Mouse (Mus musculus) kidney, adult 9 months (tissue): ENCODE results near the gene Wfdc6b.
"Not testable (repeated sequence)": the region's sequence is repeated elsewhere in the genome, so short reads cannot be mapped to it uniquely, and the experiment has no call there.

Source experiments
- DNase-seq: peaks from one replicate; pipeline ENCODE4 v3.0.0; 2022

Wfdc6b gene

DNA sequence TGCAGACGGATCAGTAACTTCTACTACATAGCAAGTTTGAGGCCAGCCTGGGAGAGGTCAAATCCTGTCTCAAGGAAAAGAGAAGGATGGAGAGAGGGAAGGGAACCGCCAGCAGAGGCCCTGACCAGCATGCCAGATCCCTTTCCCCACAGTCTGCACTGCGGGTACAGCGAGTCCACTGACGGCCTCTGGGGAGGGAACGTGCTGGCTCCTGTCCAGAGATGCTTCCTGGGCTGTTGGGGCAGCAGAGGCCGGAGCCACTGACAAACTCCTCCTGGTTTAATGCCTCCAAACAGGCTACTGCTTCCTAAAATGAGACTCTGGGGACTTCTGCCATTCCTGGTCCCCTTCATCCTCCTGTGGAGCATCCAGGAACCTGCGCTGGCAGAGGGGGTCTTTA lies at the start of gene Wfdc6b, which contains the start of gene Wfdc8:
Gene Wfdc6b, plus strand, starts transcription at position 52 of the 400 bp plus-strand sequence.
Gene Wfdc8, minus strand, starts transcription at position 156 of the 400 bp plus-strand sequence.
- peak; percentile 25 for DNase-seq

DNA sequence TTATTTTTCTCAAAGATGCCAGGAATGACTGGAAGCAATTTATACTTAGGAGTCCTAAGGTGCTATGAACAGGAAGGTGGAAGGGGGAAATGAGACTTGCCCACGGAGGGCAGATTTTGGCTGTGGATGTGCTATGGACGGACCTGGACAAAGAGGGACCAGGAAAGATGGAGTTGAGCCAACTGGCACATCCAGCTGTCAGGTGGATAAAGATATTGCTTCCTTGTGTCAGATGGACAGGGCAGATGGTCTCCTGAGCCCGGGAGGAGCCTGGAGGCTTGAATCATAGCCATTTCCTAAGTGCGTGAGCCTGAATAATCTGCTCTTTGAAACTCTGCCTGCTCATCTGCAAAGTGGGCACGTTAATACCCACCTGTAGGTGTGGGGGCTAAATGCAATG lies 49.0 kb upstream of the Wfdc6b start:
- no peak for DNase-seq

DNA sequence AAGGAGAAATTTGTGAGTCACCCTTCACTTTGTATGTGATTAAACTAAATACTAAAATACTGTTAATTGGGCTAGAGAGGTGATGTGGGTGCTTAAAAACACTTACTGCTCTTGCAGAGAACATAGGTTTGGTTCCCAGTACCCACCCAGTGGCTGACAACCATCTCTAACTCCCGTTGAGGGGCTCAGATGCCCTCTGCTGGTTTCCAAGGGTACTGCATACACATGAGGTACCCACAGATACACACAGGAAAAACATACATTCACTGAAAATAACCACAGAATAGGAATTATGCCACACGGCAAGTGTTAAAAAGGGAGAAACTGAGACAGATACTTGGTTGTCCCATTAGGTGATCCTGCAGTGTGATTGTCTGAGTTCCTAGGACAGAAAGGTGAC lies 46.3 kb upstream of the Wfdc6b start:
- no peak for DNase-seq

DNA sequence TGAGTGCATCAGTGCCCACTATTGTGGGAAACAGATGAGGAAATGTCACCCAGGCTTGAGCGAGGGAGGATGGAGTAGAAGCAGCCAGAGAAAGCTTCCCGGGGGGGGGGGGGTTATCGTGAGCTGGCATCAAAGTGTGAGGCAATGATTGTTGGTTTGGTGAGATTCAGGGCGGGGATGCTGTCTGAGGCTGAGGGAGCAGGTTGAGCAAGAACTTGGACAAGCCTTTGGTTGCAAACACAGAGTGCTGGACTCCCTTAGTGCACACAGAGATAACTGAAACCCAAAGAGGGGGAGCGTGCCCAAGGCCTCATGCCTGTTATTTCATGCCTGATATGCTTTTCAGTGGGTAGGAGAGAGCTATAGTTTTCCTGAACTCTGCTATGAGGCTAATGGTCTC lies 45.9 kb upstream of the Wfdc6b start:
- DNase-seq: no peak

DNA sequence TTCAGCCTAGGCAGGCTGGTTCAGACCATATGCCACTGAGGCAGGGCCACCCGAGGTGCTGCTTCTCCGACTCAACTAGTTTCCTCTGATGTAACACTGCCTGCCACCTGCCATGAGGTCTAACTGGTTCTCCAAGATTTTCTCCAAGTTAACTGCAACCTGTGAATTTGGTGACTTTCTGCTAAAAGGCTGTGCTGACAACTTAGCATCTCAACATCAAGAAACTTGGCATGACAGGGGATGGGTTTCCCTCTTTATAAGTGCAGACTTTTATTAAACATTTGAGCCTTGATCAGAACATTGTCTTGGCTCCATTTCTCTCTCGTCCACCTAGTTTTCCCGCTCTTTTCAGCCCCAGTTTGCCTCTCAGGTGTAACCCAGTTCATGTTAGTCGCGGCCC lies 40.0 kb upstream of the Wfdc6b start, which contains the start of gene Spint3:
Gene Spint3, minus strand, starts transcription at position 101 of the 400 bp plus-strand sequence.
- DNase-seq: not testable (repeated sequence)

DNA sequence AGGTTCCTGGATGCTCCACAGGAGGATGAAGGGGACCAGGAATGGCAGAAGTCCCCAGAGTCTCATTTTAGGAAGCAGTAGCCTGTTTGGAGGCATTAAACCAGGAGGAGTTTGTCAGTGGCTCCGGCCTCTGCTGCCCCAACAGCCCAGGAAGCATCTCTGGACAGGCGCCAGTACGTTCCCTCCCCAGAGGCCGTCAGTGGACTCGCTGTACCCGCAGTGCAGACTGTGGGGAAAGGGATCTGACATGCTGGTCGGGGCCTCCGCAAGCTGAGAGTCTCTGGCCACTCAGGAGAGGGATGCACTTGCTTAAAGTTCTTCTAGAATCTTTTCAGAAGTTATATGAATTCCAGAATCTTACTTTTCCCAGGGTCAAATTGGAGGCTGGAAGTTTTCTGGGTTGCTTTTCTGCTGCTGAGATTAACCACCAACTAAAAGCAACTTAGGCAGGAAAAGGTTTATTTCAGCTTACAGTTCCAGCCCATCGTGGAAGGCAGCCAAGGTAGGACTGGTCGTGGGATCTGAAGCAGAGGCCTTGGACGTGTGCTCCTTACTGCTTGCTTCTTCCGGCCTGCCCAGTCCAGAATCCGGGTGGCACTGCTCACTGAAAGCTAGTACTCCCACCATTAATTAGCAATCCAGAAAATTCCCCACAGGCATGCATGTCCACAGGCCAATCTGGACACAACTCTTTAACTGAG lies 28.1 kb upstream of the Wfdc6b start, which contains the start of gene Wfdc6a:
Gene Wfdc6a, minus strand, starts transcription at position 423 of the 701 bp plus-strand sequence.
- not testable (repeated sequence) for DNase-seq

DNA sequence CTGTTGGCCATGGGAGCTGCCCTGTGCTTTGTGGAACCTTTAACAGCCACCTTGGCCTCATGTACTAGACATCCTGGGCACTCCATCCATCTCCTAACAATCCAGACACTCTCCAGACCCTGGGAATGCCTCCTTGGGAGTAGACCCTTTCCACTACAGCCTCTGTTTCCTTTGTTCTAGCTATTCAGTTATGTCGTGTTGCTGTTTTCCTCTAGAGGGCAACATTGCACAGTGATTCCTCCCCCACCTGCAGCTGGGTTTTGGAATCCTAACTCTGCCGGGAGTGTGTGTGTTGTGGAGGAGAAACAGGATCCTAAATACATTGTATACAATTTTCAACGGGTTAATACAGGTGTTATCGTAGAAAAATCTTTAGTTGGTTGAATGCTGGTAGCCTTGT lies 21.3 kb upstream of the Wfdc6b start:
- DNase-seq: peak; percentile 39

DNA sequence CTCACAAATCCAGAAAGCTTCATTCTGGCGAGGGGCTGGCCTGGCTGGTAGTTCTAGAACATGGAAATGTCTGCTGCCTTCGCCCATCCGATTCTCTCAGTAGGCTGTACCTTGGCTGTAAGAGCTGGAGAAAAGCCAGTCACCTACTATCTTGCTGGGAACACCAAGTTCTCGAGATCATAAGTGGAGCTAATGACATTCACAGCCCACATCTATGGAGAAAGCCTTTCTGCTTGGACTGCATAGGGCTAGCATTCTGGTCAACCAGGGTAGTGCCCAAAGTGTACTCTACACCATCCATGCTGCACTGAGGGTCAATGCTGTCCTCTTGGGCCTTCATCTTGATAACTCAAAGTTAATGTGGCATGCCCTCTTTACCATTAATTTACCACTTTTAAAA lies 19.8 kb upstream of the Wfdc6b start, which contains the start of gene Eppin:
Gene Eppin, minus strand, starts transcription at position 101 of the 400 bp plus-strand sequence.
- no peak for DNase-seq

DNA sequence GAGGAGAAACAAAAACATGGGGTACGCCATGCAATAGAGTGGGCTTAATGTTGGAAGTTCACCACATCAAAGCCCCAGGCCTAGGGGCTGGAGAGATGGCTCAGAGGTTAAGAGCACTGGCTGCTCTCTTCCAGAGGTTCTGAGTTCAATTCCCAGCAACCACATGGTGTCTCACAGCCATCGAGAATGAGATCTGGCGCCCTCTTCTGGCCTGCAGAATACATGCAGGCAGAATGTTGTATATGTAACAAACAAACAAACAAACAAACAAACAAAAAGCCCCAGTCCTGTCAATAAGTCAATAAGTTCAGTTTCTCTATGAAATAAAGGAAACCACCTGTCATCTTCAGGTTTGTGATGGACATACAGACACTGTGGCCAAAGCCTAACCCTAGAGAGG lies 13.1 kb upstream of the Wfdc6b start:
- no peak for DNase-seq

DNA sequence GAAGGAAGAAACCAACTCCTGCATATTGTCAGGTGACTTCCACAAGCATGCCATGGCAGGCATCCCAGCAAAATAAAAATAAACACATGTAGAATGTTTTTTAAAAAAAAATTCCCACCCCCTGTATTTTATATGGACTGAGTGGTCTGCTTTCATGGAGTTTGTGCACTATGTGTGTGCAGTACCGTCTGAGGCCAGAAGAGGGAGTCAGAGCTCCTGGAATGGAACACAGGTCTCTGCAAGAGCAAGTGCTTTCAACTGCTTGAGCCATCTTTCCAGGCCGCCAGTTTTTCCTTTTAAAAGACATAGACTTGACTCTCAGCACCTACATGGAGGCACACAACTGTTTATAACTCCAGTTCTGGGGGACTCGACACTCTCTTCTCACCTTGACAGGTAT lies 9.8 kb upstream of the Wfdc6b start:
- DNase-seq: no peak

DNA sequence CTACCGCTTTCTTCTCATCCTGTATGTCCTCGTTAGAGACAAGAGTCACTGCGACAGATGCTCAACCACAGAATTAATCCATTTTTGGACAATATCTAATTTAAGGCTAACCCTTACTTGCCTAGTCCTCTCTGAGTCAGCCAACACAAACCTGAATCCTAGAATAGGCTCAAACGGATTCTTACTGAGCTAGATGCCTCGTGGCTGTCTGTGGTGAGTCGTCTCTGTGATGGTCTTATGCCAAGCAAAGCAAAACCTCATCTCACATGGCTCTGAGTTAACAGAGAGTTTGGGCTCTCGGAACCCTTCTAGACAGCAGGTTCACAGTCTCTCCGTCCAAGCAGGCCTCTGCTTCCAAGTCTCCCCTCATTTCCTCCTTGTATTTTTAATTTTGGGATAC lies 8.9 kb upstream of the Wfdc6b start:
- DNase-seq: no peak

DNA sequence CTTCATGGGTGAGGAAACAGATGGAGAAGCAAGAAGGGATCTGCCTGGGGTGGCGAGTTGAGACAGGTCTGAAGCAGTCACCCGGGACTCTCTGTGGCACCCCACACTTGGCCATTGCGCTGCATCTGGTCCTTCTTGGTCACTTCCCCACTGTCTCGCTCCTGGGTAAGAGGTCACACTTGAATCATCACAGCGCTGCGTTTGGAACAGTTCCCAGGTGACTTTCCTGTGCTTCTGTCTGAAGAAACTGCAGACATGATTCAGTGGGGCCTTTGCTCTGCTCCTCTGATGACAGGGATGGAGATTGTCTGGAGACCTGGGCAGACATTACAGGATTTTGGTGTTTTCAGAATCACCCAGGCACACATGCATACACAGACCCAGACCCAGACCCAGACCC lies 4.5 kb upstream of the Wfdc6b start:
- no peak for DNase-seq

DNA sequence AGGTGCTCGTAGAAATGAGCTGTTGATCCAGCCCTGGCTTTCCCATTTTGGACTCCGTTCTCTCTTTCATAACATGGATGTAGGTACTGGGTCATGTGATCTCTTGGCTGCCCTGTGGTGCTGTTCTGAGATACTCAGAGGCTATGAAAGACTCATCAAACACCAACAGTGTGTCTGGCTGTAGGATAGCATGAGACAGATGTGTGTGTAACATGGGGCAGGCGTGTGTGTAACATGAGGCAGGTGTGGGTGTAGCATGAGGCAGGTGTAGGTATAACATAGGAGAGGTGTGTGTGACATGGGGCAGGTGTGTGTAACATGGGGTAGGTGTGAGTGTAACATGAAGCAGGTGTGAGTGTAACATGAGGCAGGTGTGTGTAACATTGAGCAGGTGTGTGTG lies 2.1 kb downstream of the Wfdc6b start:
- no peak for DNase-seq

DNA sequence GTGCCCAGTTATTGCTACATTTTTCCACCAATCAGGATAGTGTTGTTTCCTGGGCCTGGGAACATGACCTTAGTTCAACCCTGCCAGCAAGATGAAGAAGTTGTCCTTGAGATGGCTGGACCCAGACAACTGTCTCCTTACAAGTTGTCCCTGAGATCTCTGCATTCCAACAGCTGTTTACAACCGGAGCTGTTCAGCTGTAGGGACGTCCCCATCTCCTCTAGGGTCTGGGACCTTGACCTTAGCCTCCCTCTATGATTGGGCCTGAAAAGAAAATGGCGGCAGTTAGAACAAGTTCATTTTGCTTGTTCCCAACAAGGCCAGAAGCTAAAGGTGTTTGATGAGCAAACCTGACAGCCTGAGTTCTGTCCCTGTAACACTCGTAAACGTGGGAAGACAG lies 5.7 kb downstream of the Wfdc6b start:
- no peak for DNase-seq

DNA sequence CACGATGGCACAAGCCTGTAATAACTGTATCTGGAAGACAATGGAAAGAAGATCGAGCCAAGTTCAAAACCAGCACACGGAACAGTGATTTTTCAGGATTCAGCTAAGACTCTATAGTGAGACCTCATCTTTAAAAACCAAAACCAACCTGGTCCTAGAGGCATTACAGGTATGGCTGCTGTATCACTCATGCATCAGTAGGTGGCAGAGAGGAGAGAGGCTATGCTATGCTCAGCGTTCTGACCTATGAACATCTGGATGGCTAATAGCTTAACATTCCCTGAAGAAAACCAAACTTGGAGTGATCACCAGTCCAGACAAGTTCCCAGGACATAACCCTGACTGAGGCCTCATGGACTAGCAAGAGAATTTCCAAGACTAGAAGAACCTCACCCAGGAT lies 8.5 kb downstream of the Wfdc6b start:
- peak; percentile 5 for DNase-seq

DNA sequence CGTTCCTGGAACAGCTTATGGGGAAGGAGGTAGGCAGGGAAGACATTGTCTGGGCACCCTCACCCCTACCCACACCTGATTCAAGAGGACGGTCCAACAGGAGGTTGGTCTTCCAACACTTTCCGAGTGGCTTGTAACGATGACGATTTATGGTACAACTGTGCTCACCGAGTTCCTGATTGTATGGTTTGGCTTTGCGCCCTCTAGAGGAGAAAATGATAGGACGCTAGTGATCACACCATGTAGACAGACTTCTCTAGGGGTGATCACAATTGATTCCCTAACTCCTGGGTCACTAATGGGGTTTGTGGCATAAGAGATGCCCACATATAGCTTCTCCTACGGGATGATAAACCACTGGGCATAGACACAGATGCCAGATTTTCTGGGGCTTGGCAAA lies 21.9 kb downstream of the Wfdc6b start:
- peak; percentile 7 for DNase-seq

DNA sequence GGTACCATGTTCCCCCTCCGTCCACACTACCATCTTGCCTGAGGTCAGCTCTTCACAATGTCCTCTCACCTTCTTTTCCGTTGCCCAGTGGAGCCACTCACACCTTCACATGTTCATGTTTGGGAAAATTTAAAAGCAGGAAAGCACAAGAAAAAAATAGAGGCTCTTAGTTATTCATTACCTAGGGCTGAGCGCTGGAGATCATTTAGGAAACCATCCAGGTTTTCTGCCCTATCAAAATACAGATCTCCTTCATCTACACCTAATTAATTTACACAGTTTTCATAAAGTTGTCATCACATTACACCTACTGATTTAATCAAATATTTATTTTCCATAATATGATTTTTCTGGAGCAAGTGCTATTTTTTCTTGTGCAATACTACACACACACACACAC lies 25.4 kb downstream of the Wfdc6b start, which contains the start of gene Wfdc16:
Gene Wfdc16, minus strand, starts transcription at position 101 of the 400 bp plus-strand sequence.
- peak; percentile 28 for DNase-seq

DNA sequence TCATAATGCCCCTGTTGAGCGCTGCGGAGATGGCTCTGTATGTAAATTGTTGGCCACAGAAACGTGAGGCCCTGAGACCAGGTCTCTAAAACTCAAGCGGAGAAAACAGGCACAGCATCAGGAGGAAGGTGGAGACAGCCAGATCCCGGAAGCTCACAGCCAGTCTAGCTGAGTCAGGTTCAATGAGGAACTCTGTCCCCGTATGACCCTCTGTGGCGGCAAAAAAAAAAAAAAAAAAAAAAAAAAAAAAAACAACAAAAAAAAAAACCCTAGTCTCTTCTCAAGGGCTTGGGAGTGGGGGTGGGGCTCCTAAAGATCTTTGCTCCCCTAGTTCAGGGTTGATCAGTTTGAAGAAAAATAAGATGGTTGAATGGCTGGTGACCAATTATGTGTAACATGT lies 27.8 kb downstream of the Wfdc6b start:
- peak; percentile 60 for DNase-seq

DNA sequence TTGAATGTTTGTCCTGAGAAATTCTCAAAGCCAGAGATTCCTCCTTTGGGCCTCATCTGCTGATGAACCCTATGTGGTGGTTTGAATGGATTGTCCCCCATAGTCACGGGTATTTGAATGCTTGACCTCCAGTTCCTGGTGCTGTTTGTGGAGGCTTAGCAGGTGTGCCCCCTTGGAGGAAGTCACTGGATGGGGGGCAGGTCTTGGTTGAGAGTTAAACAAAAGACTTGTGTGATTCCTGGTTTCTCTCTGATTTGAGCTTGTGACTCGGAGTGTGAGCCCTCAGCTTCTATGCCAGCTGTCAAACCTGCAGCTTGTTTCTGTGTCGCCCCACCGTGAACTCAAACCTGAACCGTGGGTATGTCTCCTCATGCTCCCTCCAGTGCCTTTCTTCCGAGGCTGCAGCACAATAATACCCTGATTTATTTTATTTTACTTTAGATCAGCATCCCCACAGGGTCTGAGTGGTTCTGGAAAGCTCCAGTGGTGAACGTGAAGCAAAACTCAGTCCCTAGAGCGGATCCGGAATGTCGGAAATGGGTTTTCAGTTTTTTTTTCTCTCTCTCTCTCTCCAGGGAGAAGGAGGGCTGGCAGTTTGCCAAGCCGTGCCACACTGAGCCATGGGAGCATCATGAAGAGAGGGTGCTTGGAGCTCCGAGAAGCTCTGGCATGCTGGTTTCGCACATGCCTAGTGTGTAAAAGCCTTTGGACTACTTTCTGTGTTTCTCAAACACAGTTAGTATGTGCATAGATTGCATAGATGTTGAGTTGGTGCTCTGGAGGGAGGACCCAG lies 28.8 kb downstream of the Wfdc6b start:
- peak; percentile 7 for DNase-seq

DNA sequence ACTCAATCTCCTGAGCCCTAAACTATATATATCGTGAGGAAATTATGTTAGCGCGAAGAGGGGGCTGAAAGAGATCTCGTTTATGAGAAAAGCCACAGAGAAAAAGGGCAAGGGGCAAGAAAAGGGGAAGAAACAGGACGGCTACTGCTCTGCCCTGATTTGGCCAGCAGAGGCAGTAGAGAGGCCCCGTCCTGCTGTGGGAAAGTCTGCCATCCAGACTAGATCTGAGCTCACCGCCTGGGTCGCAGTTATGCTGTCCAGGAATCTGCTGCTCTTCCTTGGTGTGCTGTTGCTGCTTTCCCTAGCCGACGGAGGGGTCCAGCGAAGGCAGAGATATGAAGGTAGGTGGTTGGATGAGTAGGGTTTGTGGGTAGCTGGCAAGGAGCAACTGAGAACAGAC lies 42.5 kb downstream of the Wfdc6b start, which contains the start of gene Wfdc10:
Gene Wfdc10, plus strand, starts transcription at position 189 of the 400 bp plus-strand sequence.
- DNase-seq: peak; percentile 47

DNA sequence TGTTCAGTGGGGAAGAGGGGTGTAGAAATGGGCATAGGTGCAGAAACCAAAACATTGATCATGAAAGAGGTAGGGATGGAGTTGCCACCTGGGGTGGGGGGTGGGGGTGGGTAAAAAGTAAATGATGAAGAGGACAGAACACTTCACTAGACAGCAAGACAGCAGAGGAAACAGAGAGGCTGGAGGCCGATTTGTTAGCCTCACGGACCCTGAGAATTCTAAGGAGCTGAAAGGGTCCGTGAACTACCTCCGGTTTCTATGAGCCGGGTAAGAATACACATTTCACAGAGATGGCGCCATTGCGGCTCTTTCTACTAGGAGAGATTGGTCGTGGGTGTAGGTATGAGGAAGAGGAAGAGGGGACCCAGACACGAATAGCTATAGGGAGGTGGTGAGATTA lies 43.2 kb downstream of the Wfdc6b start, which contains the start of gene Wfdc9:
Gene Wfdc9, minus strand, starts transcription at position 101 of the 400 bp plus-strand sequence.
- no peak for DNase-seq

DNA sequence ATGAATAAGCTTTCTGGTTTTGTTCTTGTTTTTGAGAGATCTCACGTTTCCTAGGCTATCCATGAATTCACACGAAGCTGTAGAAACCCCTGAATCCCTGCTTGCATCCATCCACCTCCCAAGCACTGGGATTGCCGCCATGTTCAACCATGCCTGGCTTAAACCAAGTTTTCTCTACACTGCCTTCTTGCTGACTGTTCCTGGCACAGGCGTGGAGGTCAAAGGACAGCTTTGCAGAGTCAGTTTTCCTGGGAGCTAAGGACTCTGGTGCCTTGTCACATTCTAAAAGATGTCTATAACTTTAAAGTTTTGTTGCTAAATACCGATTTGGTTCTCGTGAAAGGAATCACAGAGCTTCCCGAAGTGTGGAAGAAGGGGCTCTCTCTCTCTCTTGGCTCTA lies 51.5 kb downstream of the Wfdc6b start:
- peak; percentile 51 for DNase-seq
